Mouse (Mus musculus) MN1 (cell line): ENCODE results near the gene Nkx1-1.

Experiments
- DNase-seq: peaks from one replicate; pipeline ENCODE4 v3.0.0-alpha.2; 2016; ENCODE audit warnings: low spot score

Gene Nkx1-1

DNA sequence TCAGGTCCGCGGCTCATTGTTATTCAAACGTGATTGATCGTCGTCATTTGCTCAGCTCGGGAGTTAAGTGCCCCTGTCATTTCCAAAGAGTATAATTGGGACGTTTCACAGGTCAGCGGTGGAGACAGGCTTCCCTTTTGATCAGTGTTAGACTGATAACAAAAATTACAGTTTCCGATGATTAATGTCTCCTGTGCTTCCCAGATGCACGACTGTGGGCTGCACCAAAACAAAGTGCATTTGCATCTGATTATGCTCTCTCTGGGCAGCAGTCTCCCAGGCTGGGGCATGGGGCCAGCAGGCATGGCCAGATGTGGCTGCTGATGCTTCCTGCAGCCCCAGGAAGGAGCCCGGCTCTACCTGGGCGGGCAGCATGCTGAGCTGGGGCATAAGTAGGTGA, 33.0 kb downstream of the Nkx1-1 start:
- no peak for DNase-seq

DNA sequence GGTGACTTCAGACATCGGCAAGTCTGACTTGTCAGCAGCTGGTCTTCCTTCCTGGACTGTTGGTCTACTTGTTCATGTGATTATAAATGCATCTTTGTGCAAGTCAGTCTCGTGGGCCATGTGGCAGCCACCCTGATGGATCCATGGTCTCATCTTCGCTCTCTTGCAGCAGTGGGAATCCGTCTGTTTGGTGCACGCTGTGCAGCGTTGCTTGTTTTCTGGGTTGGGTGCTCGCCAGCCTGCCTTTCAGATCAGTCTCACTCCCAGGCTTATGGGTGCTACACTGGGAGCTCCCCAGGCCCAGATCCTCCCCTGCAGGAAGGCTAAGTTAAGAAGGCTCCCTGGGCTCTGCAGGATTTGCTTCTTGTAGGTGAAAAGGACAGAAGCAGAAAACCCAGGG, 36.9 kb downstream of the Nkx1-1 start:
- no peak for DNase-seq

DNA sequence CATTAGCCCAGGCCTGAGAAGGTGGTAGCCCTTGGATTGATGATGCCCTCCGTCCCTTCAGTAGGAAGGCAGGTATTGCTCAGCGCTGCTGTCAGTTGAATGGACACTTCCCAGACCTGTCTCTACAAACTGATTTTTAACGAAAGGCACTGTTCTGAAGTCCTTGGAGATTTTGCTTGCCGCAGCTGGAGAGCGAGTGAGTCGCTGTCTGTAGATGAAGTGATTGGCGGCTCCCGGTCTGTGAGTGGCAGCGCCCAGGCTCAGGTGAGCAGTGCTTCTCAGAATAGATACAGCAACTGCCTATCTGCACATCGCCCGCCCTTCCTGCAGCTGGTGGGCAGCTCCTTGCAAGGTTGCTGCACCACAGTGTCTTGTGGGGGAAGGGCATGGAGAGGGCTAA, 38.1 kb downstream of the Nkx1-1 start:
- no peak for DNase-seq

DNA sequence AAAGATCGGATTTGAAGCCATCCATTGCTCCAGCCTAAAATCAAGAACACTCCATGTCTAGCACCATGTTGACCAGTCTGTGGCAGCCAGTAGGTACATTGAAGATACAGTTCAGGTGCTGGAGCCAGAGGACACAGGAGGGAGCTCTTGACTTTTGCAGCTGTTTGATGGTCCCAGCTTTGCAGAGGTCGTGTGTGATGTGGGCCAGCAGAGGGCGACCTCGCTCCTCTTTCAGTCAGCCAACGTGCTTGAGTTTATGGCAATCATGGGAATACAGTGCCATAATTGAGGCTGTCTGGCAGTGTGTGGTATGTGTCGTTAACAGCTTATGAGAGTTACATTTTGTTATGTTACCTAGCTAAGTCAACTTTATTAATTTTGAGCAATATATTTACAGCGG, 40.0 kb downstream of the Nkx1-1 start:
- DNase-seq = peak; percentile 83

DNA sequence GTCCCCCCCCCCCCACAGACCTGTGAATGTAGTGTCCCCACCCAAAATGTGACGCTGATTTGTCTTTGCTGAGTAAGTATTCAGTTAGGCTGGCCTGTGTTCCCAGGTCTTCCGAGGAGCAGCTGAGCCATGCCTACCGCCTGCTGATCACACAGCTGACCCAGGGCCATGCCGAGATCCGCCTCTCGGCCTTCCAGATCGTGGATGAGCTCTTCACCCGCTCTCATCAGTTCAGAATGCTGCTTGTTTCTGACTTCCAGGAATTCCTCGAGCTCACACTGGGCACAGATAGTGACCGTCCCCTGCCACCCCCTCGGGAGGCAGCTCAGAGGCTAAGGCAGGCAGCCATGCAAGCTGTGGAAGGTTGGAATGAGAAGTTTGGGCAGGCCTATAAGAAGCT, 46.2 kb downstream of the Nkx1-1 start:
- DNase-seq = no peak
